ENCODE assay signal across 23 mouse cellular contexts in the genomic region with DNA sequence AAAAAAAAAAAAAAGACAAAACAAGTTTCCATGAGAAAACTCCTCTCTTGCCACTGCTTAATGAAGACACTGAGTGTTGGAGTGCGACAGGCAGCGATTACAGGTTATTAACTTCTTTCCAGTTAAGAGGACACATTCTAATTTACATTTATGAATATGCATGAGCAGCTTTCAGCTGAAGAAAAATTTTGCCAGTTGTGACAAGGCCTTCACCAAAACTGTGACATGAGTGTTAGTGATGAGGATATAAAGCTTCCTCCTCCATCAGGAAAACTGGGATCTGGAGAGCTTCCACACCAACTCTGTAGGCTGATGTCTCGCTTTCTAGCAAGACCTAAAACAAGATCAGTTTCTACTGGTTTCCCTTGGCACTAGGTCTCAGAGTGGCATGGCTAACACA.
DNase-seq lines count a peak whose midpoint lies in the region; ATAC-seq and TF ChIP-seq lines count a peak whose summit lies in the region.
"Had no signal": no experiment of that assay in that cellular context is flagged by ENCODE, and none has a peak within 500 bp of the region (broad histone marks: within the 10 kb centered on the region; RNA-seq: fewer than 3 reads in every experiment).

No protein-coding gene starts in this region.

- H3K9me3 ChIP-seq in forebrain, embryonic 13.5 days (replicated peaks), result no peaks in the 10 kb centered on the region
- no peaks in the 10 kb centered on the region for H3K9me3 ChIP-seq in forebrain, embryonic 10.5 days
- H3K9me3 ChIP-seq in midbrain, embryonic 14.5 days (ENCODE audit: control insufficient read depth, low read length), result no peaks in the 10 kb centered on the region
- no peaks in the 10 kb centered on the region for H3K9me3 ChIP-seq in midbrain, postnatal 0 days (ENCODE audit: low read length)
- H3K9me3 ChIP-seq in forebrain, postnatal 0 days (ENCODE audit: low read length), result 0 out of 2 replicates have a peak, but pooled peaks cover 2% of the 10 kb centered on the region
- H3K9me3 ChIP-seq: G1E; heart, embryonic 12.5 days; hindbrain, embryonic 10.5 days; intestine, embryonic 15.5 days had no signal

- no peaks in the 10 kb centered on the region for H3K36me3 ChIP-seq in forebrain, embryonic 13.5 days (ENCODE audit: poor library complexity, severe bottlenecking)
- H3K36me3 ChIP-seq in forebrain, embryonic 10.5 days (replicated peaks), result no peaks in the 10 kb centered on the region
- H3K36me3 ChIP-seq in midbrain, embryonic 14.5 days (ENCODE audit: control insufficient read depth, insufficient read depth, low read length), result no peaks in the 10 kb centered on the region
- no peaks in the 10 kb centered on the region for H3K36me3 ChIP-seq in midbrain, postnatal 0 days (ENCODE audit: insufficient read depth, low read length)
- H3K36me3 ChIP-seq in forebrain, postnatal 0 days (ENCODE audit: insufficient read depth), result no peaks in the 10 kb centered on the region
- H3K36me3 ChIP-seq: embryonic facial prominence, embryonic 12.5 days; G1E; heart, embryonic 12.5 days; hindbrain, embryonic 10.5 days; intestine, embryonic 15.5 days had no signal

- no peak overlapping the region for H3K4me3 ChIP-seq in forebrain, embryonic 13.5 days
- no peak overlapping the region for H3K4me3 ChIP-seq in forebrain, embryonic 10.5 days
- no peak overlapping the region for H3K4me3 ChIP-seq in midbrain, embryonic 14.5 days (replicated peaks; ENCODE audit: low read depth, low read length)
- no peak overlapping the region for H3K4me3 ChIP-seq in midbrain, postnatal 0 days (ENCODE audit: low read depth, low read length)
- no peak overlapping the region for H3K4me3 ChIP-seq in forebrain, postnatal 0 days (ENCODE audit: low read depth, low read length)
- H3K4me3 ChIP-seq: embryonic facial prominence, embryonic 12.5 days; heart, adult 2 months; heart, embryonic 12.5 days; hindbrain, embryonic 10.5 days; intestine, embryonic 15.5 days had no signal

- no peak for DNase-seq in forebrain, embryonic 10.5 days (ENCODE audit: extremely low spot score, low spot score)
- peak; percentile 22 to 56 for DNase-seq in frontal cortex, adult 2 months (ENCODE audit: extremely low spot score in 1 of 2, low spot score in 1 of 2)
- no peak for DNase-seq in frontal cortex, postnatal 25 days (ENCODE audit: low spot score in 2 of 2)
- peak; percentile 17 for DNase-seq in midbrain, embryonic 14.5 days
- DNase-seq in midbrain, postnatal 0 days (ENCODE audit: low spot score), result no peak
- DNase-seq in forebrain, postnatal 0 days, result peak; percentile 52
- no peak for DNase-seq in adrenal gland, postnatal 4 days (ENCODE audit: low spot score in 2 of 2)
- DNase-seq: adrenal gland, adult 8-10 months; B cell, adult 2 months; cerebellum, adult 11 months; cerebellum, adult 8-10 months; cerebellum, postnatal 14 days; gastrocnemius, postnatal 14 days; heart, adult 2 months; kidney, adult 18-20 months had no signal

- TF ChIP-seq CTCF in midbrain, postnatal 0 days (IDR thresholded peaks at IDR 0.05), result no peak
- no peak for TF ChIP-seq CTCF in forebrain, postnatal 0 days (IDR thresholded peaks at IDR 0.05; ENCODE audit: low read depth)

- no peaks in the 10 kb centered on the region for H3K27me3 ChIP-seq in forebrain, embryonic 13.5 days
- H3K27me3 ChIP-seq in forebrain, embryonic 10.5 days (ENCODE audit: poor library complexity, severe bottlenecking), result no peaks in the 10 kb centered on the region
- H3K27me3 ChIP-seq in midbrain, embryonic 14.5 days (ENCODE audit: control insufficient read depth, insufficient read depth, low read length), result no peaks in the 10 kb centered on the region
- no peaks in the 10 kb centered on the region for H3K27me3 ChIP-seq in midbrain, postnatal 0 days (ENCODE audit: insufficient read depth, low read length)
- H3K27me3 ChIP-seq in forebrain, postnatal 0 days (ENCODE audit: insufficient read depth, low read length), result no peaks in the 10 kb centered on the region
- H3K27me3 ChIP-seq: embryonic facial prominence, embryonic 12.5 days; heart, embryonic 12.5 days; intestine, embryonic 15.5 days had no signal

- no peak overlapping the region for H3K9ac ChIP-seq in forebrain, embryonic 13.5 days
- no peak overlapping the region for H3K9ac ChIP-seq in midbrain, embryonic 14.5 days (replicated peaks; ENCODE audit: low read length)
- H3K9ac ChIP-seq in midbrain, postnatal 0 days (replicated peaks; ENCODE audit: low read length, poor library complexity, severe bottlenecking), result no peak overlapping the region
- no peak overlapping the region for H3K9ac ChIP-seq in forebrain, postnatal 0 days
- H3K9ac ChIP-seq: embryonic facial prominence, embryonic 12.5 days; heart, embryonic 12.5 days; hindbrain, embryonic 14.5 days; intestine, embryonic 15.5 days had no signal

- 47% methylated on average over 3 of the region's 3 CpGs for WGBS in forebrain, embryonic 13.5 days
- 87% methylated on average over 3 of the region's 3 CpGs for WGBS in forebrain, embryonic 10.5 days
- 55% methylated on average over 3 of the region's 3 CpGs for WGBS in midbrain, embryonic 14.5 days
- WGBS in midbrain, postnatal 0 days, result 59% methylated on average over 3 of the region's 3 CpGs
- WGBS in forebrain, postnatal 0 days, result 19% methylated on average over 3 of the region's 3 CpGs

- peak; percentile 87 for ATAC-seq in forebrain, embryonic 13.5 days
- ATAC-seq in midbrain, embryonic 14.5 days (ENCODE audit: low FRiP score, low TSS enrichment), result no peak
- no peak for ATAC-seq in midbrain, postnatal 0 days (ENCODE audit: low FRiP score)
- peak; percentile 73 for ATAC-seq in forebrain, postnatal 0 days
- ATAC-seq: CD4-positive, CD25-positive, alpha-beta regulatory T cell, adult 4 months; intestine, embryonic 15.5 days had no signal

- no peak overlapping the region for H3K4me2 ChIP-seq in forebrain, embryonic 13.5 days
- no peak overlapping the region for H3K4me2 ChIP-seq in midbrain, embryonic 14.5 days (ENCODE audit: low read length)
- H3K4me2 ChIP-seq in midbrain, postnatal 0 days (ENCODE audit: low read depth, low read length, poor library complexity, severe bottlenecking), result no peak overlapping the region
- H3K4me2 ChIP-seq in forebrain, postnatal 0 days (ENCODE audit: low read depth), result no peak overlapping the region
- H3K4me2 ChIP-seq: embryonic facial prominence, embryonic 12.5 days; heart, embryonic 12.5 days; hindbrain, embryonic 14.5 days; intestine, embryonic 15.5 days had no signal

- H3K27ac ChIP-seq in forebrain, embryonic 13.5 days, result no peak overlapping the region
- no peak overlapping the region for H3K27ac ChIP-seq in forebrain, embryonic 10.5 days
- H3K27ac ChIP-seq in midbrain, embryonic 14.5 days (replicated peaks; ENCODE audit: low read depth, low read length), result no peak overlapping the region
- no peak overlapping the region for H3K27ac ChIP-seq in midbrain, postnatal 0 days (ENCODE audit: low read depth, low read length)
- H3K27ac ChIP-seq in forebrain, postnatal 0 days (ENCODE audit: low read depth, low read length), result no peak overlapping the region
- H3K27ac ChIP-seq: embryonic facial prominence, embryonic 12.5 days; heart, adult 2 months; hindbrain, embryonic 10.5 days; hindbrain, embryonic 14.5 days; intestine, embryonic 15.5 days had no signal

- H3K4me1 ChIP-seq in forebrain, embryonic 13.5 days, result 0 out of 2 replicates have a peak, but pooled peaks cover 7% of the 10 kb centered on the region
- H3K4me1 ChIP-seq in forebrain, embryonic 10.5 days, result no peaks in the 10 kb centered on the region
- H3K4me1 ChIP-seq in midbrain, embryonic 14.5 days (ENCODE audit: control insufficient read depth, insufficient read depth, low read length), result no peaks in the 10 kb centered on the region
- no peaks in the 10 kb centered on the region for H3K4me1 ChIP-seq in midbrain, postnatal 0 days (ENCODE audit: insufficient read depth, low read length)
- H3K4me1 ChIP-seq in forebrain, postnatal 0 days (ENCODE audit: insufficient read depth), result no peaks in the 10 kb centered on the region
- H3K4me1 ChIP-seq: embryonic facial prominence, embryonic 12.5 days; heart, embryonic 12.5 days; hindbrain, embryonic 10.5 days; intestine, embryonic 15.5 days had no signal

Comparison
In these comparisons a context has a peak if more than half of its experiments do, and no peak if none do; other contexts are left out.
1. DNase-seq: peak in frontal cortex, adult 2 months (2 of 2), midbrain, embryonic 14.5 days (single experiment) and forebrain, postnatal 0 days (single experiment); none in forebrain, embryonic 10.5 days (single experiment), frontal cortex, postnatal 25 days (0 of 2), midbrain, postnatal 0 days (single experiment) and adrenal gland, postnatal 4 days (0 of 2).
2. ATAC-seq: peak in forebrain, embryonic 13.5 days (single experiment) and forebrain, postnatal 0 days (single experiment); none in midbrain, embryonic 14.5 days (single experiment) and midbrain, postnatal 0 days (single experiment).